In genomic region chr2:71323886-71324285, GRCm38 (mm10) we compare ENCODE assay signal across 28 mouse cellular contexts.
"Had no signal": no experiment of that assay in that cellular context is flagged by ENCODE, and none has a peak within 500 bp of the region (broad histone marks: within the 10 kb centered on the region; RNA-seq: fewer than 3 reads in every experiment).

No protein-coding gene starts in this region.

- H3K27ac ChIP-seq: limb, embryonic 10.5 days; limb, embryonic 12.5 days; limb, embryonic 13.5 days; limb, embryonic 15.5 days; liver, embryonic 12.5 days; liver, embryonic 13.5 days; liver, embryonic 14.5 days; liver, embryonic 15.5 days; lung, embryonic 15.5 days; macrophage; midbrain, embryonic 10.5 days; midbrain, embryonic 12.5 days; midbrain, embryonic 13.5 days; midbrain, embryonic 15.5 days; neural tube, embryonic 12.5 days had no signal

- H3K4me3 ChIP-seq: limb, embryonic 10.5 days; limb, embryonic 12.5 days; limb, embryonic 13.5 days; limb, embryonic 15.5 days; liver, embryonic 12.5 days; liver, embryonic 13.5 days; liver, embryonic 15.5 days; lung, embryonic 15.5 days; megakaryocyte, embryonic 14.5 days; midbrain, embryonic 10.5 days; midbrain, embryonic 12.5 days; midbrain, embryonic 13.5 days; midbrain, embryonic 15.5 days; myocyte; neural tube, embryonic 12.5 days had no signal

- H3K27me3 ChIP-seq: limb, embryonic 12.5 days; limb, embryonic 13.5 days; limb, embryonic 15.5 days; liver, embryonic 12.5 days; liver, embryonic 13.5 days; liver, embryonic 15.5 days; lung, embryonic 15.5 days; megakaryocyte, embryonic 14.5 days; midbrain, embryonic 12.5 days; midbrain, embryonic 13.5 days; midbrain, embryonic 15.5 days; neural tube, embryonic 12.5 days had no signal

- H3K4me1 ChIP-seq: limb, embryonic 12.5 days; limb, embryonic 13.5 days; limb, embryonic 15.5 days; liver, embryonic 12.5 days; liver, embryonic 13.5 days; liver, embryonic 15.5 days; midbrain, embryonic 10.5 days; midbrain, embryonic 12.5 days; midbrain, embryonic 13.5 days; midbrain, embryonic 15.5 days; neural tube, embryonic 12.5 days had no signal

- H3K36me3 ChIP-seq: midbrain, embryonic 15.5 days had no signal

- DNase-seq: left cerebral cortex, postnatal 4 days; liver; liver, embryonic 13.5 days; liver, postnatal 0 days; lung, adult 18-20 months; lung, adult 2 months; lung, embryonic 14.5 days; lung, postnatal 10 days; lung, postnatal 14 days; lung, postnatal 36 days; lung, postnatal 4 days; midbrain, embryonic 14.5 days had no signal

- H3K9ac ChIP-seq: limb, embryonic 12.5 days; limb, embryonic 13.5 days; limb, embryonic 15.5 days; liver, embryonic 12.5 days; liver, embryonic 13.5 days; liver, embryonic 14.5 days; liver, embryonic 15.5 days; liver, postnatal 0 days; lung, embryonic 14.5 days; lung, embryonic 15.5 days; midbrain, embryonic 12.5 days; midbrain, embryonic 13.5 days; midbrain, embryonic 15.5 days; neural tube, embryonic 12.5 days had no signal
